Mouse (Mus musculus) erythroblast, embryonic 14.5 days (primary cell): Measurements from ENCODE around the gene Pigo.

Experiments
- GATA1 ChIP-seq: IDR thresholded peaks from 2 replicates; pipeline ENCODE4 v1.6.1; 2012; ENCODE audit warnings: low read length, inconsistent platforms, mixed read lengths
- TAL1 ChIP-seq: IDR thresholded peaks from 3 replicates; pipeline ENCODE4 v1.6.1; 2012; ENCODE audit warnings: low read length, inconsistent platforms, mixed read lengths

DNA sequence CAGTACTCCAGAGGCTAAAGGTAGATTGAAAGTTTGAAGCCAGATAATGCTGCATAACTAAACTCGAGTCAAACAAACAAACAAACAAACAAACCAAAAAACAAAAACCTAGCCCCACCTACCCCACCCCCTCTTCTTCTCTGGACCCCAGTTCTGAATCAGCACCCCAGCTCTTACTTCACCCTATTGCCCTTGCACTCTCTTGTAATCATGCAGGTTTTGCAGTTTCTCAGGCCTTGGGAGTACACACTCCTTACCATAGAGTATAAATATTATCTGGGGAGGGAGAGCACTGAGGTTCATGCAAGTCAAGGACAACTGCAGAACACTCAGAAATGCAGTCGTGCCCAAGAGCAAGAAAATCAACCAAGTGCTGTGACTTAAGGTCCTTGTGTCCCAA is 24.3 kb downstream of the Pigo start:
- TF ChIP-seq TAL1 (no peak), GATA1 (no peak)
